Mouse (Mus musculus): Measurements from ENCODE around the gene F930015N05Rik. TPM values are rescaled to one million over a fixed set of nuclear protein-coding genes. Genes with fewer than 3 reads are reported as not detected.
A peak's percentile ranks its signal among the peaks of the same experiment; 100 is the strongest.

The F930015N05Rik gene
- not detected in 2 replicates for polyA plus RNA-seq (2011; ENCODE audit: insufficient read depth, insufficient read length, low read depth, missing spikeins)

GRCm38 (mm10) chr11:64436412-64436727 is at the start of gene F930015N05Rik:
Gene F930015N05Rik, minus strand, starts transcription at chr11:64436653.
- peaks cover 17% of the 10 kb centered on the region for H3K27me3 ChIP-seq (ENCODE audit: control insufficient read depth, insufficient read depth, low read length, poor library complexity, severe bottlenecking)
- no peaks in the 10 kb centered on the region for H3K9me3 ChIP-seq (replicated peaks; ENCODE audit: control insufficient read depth, insufficient read depth, low read length, poor library complexity, severe bottlenecking)
- no peaks in the 10 kb centered on the region for H3K36me3 ChIP-seq (ENCODE audit: control insufficient read depth, insufficient read depth, low read length, poor library complexity, severe bottlenecking)
- peak within 1 kb of the TSS; percentile 23 for H3K9ac ChIP-seq (ENCODE audit: low read depth, poor library complexity, severe bottlenecking)
- no peak for TF ChIP-seq CTCF (IDR thresholded peaks at IDR 0.05; ENCODE audit: low read depth, low read length)
- no peak for TF ChIP-seq EP300 (IDR thresholded peaks at IDR 0.05; ENCODE audit: insufficient read depth, low read depth, low read length)
- TF ChIP-seq POLR2A (IDR thresholded peaks at IDR 0.05; ENCODE audit: insufficient read depth, low read length): no peak
- peak within 1 kb of the TSS; percentile 54 for H3K4me3 ChIP-seq (ENCODE audit: low read depth, low read length)
- H3K4me1 ChIP-seq (ENCODE audit: control insufficient read depth, insufficient read depth, low read length): no peaks in the 10 kb centered on the region
- H3K27ac ChIP-seq (ENCODE audit: insufficient read depth, low read length): no peak within 1 kb of the TSS

DNA sequence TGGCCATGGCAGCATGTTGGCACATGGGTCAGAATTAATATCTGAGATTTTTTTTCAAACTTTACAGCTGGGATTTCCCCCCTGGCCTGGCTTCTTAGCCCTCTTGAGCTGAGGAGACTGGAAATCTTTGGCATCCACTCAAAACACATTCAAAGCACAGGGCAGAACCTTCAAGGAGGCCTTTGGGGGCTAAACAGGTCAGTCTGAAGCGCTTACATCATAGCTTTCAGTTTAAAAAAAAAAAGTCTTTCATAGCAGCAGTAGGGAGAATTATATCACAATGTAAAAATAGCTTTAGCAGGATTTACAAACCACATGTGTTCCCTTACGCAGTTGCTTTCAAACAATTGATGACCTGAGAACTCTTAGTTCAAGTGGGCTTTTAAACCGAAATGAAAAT is 45.0 kb upstream of the F930015N05Rik start:
- TF ChIP-seq CTCF (IDR thresholded peaks at IDR 0.05; ENCODE audit: low read depth, low read length) (no peak), POLR2A (IDR thresholded peaks at IDR 0.05; ENCODE audit: insufficient read depth, low read length) (no peak), EP300 (IDR thresholded peaks at IDR 0.05; ENCODE audit: insufficient read depth, low read depth, low read length) (no peak)
- H3K27ac ChIP-seq (ENCODE audit: insufficient read depth, low read length): no peak overlapping the region

GRCm38 (mm10) chr11:64473679-64474078 is 37.2 kb upstream of the F930015N05Rik start:
- no peaks in the 10 kb centered on the region for H3K9me3 ChIP-seq (replicated peaks; ENCODE audit: control insufficient read depth, insufficient read depth, low read length, poor library complexity, severe bottlenecking)
- no peak overlapping the region for H3K27ac ChIP-seq (ENCODE audit: insufficient read depth, low read length)
- H3K4me1 ChIP-seq (ENCODE audit: control insufficient read depth, insufficient read depth, low read length): no peaks in the 10 kb centered on the region
- no peak overlapping the region for H3K4me3 ChIP-seq (ENCODE audit: low read depth, low read length)
- no peaks in the 10 kb centered on the region for H3K36me3 ChIP-seq (ENCODE audit: control insufficient read depth, insufficient read depth, low read length, poor library complexity, severe bottlenecking)
- no peak overlapping the region for H3K9ac ChIP-seq (ENCODE audit: low read depth, poor library complexity, severe bottlenecking)
- no peaks in the 10 kb centered on the region for H3K27me3 ChIP-seq (ENCODE audit: control insufficient read depth, insufficient read depth, low read length, poor library complexity, severe bottlenecking)
- TF ChIP-seq EP300 (IDR thresholded peaks at IDR 0.05; ENCODE audit: insufficient read depth, low read depth, low read length) (no peak), POLR2A (IDR thresholded peaks at IDR 0.05; ENCODE audit: insufficient read depth, low read length) (no peak)

More for the DNA sequence above, 45.0 kb upstream of the F930015N05Rik start:
- Histone ChIP-seq H3K27me3 (ENCODE audit: control insufficient read depth, insufficient read depth, low read length, poor library complexity, severe bottlenecking) (no peaks in the 10 kb centered on the region), H3K4me3 (ENCODE audit: low read depth, low read length) (no peak overlapping the region), H3K9ac (ENCODE audit: low read depth, poor library complexity, severe bottlenecking) (no peak overlapping the region), H3K4me1 (ENCODE audit: control insufficient read depth, insufficient read depth, low read length) (no peaks in the 10 kb centered on the region), H3K36me3 (ENCODE audit: control insufficient read depth, insufficient read depth, low read length, poor library complexity, severe bottlenecking) (no peaks in the 10 kb centered on the region), H3K9me3 (replicated peaks; ENCODE audit: control insufficient read depth, insufficient read depth, low read length, poor library complexity, severe bottlenecking) (no peaks in the 10 kb centered on the region)

DNA sequence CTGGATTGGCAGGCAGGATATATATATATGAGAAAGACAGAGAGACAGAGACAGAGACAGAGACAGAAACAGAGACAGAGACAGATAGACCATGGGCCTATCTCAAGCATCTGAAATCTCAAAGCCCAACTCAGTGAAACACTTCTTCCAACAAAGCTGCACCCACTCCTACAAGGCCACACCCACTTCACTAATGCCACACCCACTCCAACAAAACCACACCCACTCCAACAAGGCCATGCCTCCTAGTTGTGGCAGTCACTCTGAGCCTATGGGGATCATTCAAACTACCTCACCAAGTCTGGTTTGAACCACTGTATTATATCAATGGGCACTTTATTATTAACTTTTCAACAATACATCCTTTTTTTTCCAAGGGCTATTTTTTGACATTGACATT is 34.2 kb upstream of the F930015N05Rik start:
- H3K4me3 ChIP-seq (ENCODE audit: low read depth, low read length): no peak overlapping the region
- H3K36me3 ChIP-seq (ENCODE audit: control insufficient read depth, insufficient read depth, low read length, poor library complexity, severe bottlenecking): no peaks in the 10 kb centered on the region
- H3K9me3 ChIP-seq (replicated peaks; ENCODE audit: control insufficient read depth, insufficient read depth, low read length, poor library complexity, severe bottlenecking): no peaks in the 10 kb centered on the region
- H3K9ac ChIP-seq (ENCODE audit: low read depth, poor library complexity, severe bottlenecking): no peak overlapping the region
- H3K4me1 ChIP-seq (ENCODE audit: control insufficient read depth, insufficient read depth, low read length): no peaks in the 10 kb centered on the region
- H3K27me3 ChIP-seq (ENCODE audit: control insufficient read depth, insufficient read depth, low read length, poor library complexity, severe bottlenecking): no peaks in the 10 kb centered on the region
- no peak for TF ChIP-seq EP300 (IDR thresholded peaks at IDR 0.05; ENCODE audit: insufficient read depth, low read depth, low read length)
- no peak for TF ChIP-seq CTCF (IDR thresholded peaks at IDR 0.05; ENCODE audit: low read depth, low read length)
- TF ChIP-seq POLR2A (IDR thresholded peaks at IDR 0.05; ENCODE audit: insufficient read depth, low read length): no peak
- no peak overlapping the region for H3K27ac ChIP-seq (ENCODE audit: insufficient read depth, low read length)

DNA sequence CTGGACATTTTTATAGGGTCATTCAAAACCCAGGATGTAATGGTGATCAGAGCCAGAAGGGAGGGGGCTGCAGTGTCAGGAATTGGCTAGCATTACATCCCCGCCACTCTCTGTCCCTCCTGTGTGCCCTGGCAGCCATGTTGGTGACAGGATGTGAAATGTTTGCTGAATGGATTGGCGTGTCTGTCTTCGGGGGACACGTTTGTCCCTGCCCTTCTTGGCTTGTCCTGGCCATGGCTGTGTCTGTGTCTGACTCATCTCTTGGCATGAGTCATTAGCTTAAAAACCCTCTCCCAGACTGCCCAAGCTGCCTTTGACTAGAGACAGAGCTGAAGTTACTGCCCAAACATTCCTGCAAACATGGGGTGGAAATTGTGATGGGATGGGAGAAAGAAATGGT is 32.3 kb upstream of the F930015N05Rik start:
- H3K27ac ChIP-seq (ENCODE audit: insufficient read depth, low read length): no peak overlapping the region
- no peaks in the 10 kb centered on the region for H3K27me3 ChIP-seq (ENCODE audit: control insufficient read depth, insufficient read depth, low read length, poor library complexity, severe bottlenecking)
- no peaks in the 10 kb centered on the region for H3K36me3 ChIP-seq (ENCODE audit: control insufficient read depth, insufficient read depth, low read length, poor library complexity, severe bottlenecking)
- H3K9ac ChIP-seq (ENCODE audit: low read depth, poor library complexity, severe bottlenecking): no peak overlapping the region
- no peak overlapping the region for H3K4me3 ChIP-seq (ENCODE audit: low read depth, low read length)
- H3K4me1 ChIP-seq (ENCODE audit: control insufficient read depth, insufficient read depth, low read length): no peaks in the 10 kb centered on the region
- H3K9me3 ChIP-seq (replicated peaks; ENCODE audit: control insufficient read depth, insufficient read depth, low read length, poor library complexity, severe bottlenecking): no peaks in the 10 kb centered on the region
- no peak for TF ChIP-seq CTCF (IDR thresholded peaks at IDR 0.05; ENCODE audit: low read depth, low read length)
- TF ChIP-seq POLR2A (IDR thresholded peaks at IDR 0.05; ENCODE audit: insufficient read depth, low read length): no peak
- no peak for TF ChIP-seq EP300 (IDR thresholded peaks at IDR 0.05; ENCODE audit: insufficient read depth, low read depth, low read length)

GRCm38 (mm10) chr11:64461746-64462145 is 25.3 kb upstream of the F930015N05Rik start:
- Histone ChIP-seq H3K4me3 (ENCODE audit: low read depth, low read length) (no peak overlapping the region), H3K9ac (ENCODE audit: low read depth, poor library complexity, severe bottlenecking) (no peak overlapping the region), H3K9me3 (replicated peaks; ENCODE audit: control insufficient read depth, insufficient read depth, low read length, poor library complexity, severe bottlenecking) (no peaks in the 10 kb centered on the region), H3K27ac (ENCODE audit: insufficient read depth, low read length) (no peak overlapping the region), H3K27me3 (ENCODE audit: control insufficient read depth, insufficient read depth, low read length, poor library complexity, severe bottlenecking) (0 out of 2 replicates have a peak, but pooled peaks cover 1% of the 10 kb centered on the region), H3K36me3 (ENCODE audit: control insufficient read depth, insufficient read depth, low read length, poor library complexity, severe bottlenecking) (no peaks in the 10 kb centered on the region), H3K4me1 (ENCODE audit: control insufficient read depth, insufficient read depth, low read length) (no peaks in the 10 kb centered on the region)
- TF ChIP-seq EP300 (IDR thresholded peaks at IDR 0.05; ENCODE audit: insufficient read depth, low read depth, low read length) (no peak), POLR2A (IDR thresholded peaks at IDR 0.05; ENCODE audit: insufficient read depth, low read length) (no peak), CTCF (IDR thresholded peaks at IDR 0.05; ENCODE audit: low read depth, low read length) (no peak)

Data from ES-Bruce4 (cell line).